Mouse (Mus musculus) ES-Bruce4 (cell line): ENCODE results near the gene Auts2. TPM values are rescaled to one million over a fixed set of nuclear protein-coding genes. Genes with fewer than 3 reads are reported as not detected.

Experiments used
- H3K27ac ChIP-seq: 2 replicates; pipeline ENCODE4 v1.5.1; 2012; ENCODE audit warnings: low read length, inconsistent platforms; ENCODE audit not compliant: insufficient read depth
- H3K27me3 ChIP-seq: 2 replicates; pipeline ENCODE4 v1.6.1; 2012; ENCODE audit warnings: mild to moderate bottlenecking, low read length, inconsistent platforms; ENCODE audit not compliant: control insufficient read depth, poor library complexity, insufficient read depth, severe bottlenecking
- H3K36me3 ChIP-seq: 2 replicates; pipeline ENCODE4 v1.6.1; 2012; ENCODE audit warnings: inconsistent platforms, mild to moderate bottlenecking, low read length, moderate library complexity; ENCODE audit not compliant: control insufficient read depth, poor library complexity, insufficient read depth, severe bottlenecking
- H3K4me1 ChIP-seq: one replicate; pipeline ENCODE4 v1.8.1; 2011; ENCODE audit warnings: low read length; ENCODE audit not compliant: control insufficient read depth, insufficient read depth
- H3K4me3 ChIP-seq: 2 replicates; pipeline ENCODE4 v1.5.1; 2011; ENCODE audit warnings: low read depth, mild to moderate bottlenecking, low read length
- H3K9ac ChIP-seq: 2 replicates; pipeline ENCODE4 v1.6.1; 2012; ENCODE audit warnings: low read depth, mild to moderate bottlenecking, inconsistent platforms; ENCODE audit not compliant: poor library complexity, severe bottlenecking
- H3K9me3 ChIP-seq: replicated peaks from 2 replicates; pipeline ENCODE4 v1.6.1; 2012; ENCODE audit warnings: mild to moderate bottlenecking, low read length, inconsistent platforms; ENCODE audit not compliant: control insufficient read depth, poor library complexity, insufficient read depth, severe bottlenecking
- CTCF ChIP-seq: IDR thresholded peaks from one replicate; pipeline ENCODE4 v1.8.1; 2011; ENCODE audit warnings: low read depth, low read length
- EP300 ChIP-seq: IDR thresholded peaks from 2 replicates; pipeline ENCODE4 v1.6.1; 2011; ENCODE audit warnings: low read depth, low read length; ENCODE audit not compliant: insufficient read depth
- POLR2A ChIP-seq: IDR thresholded peaks from one replicate; pipeline ENCODE4 v1.8.1; 2011; ENCODE audit warnings: low read length; ENCODE audit not compliant: insufficient read depth
- polyA plus RNA-seq: library from polyadenylated mRNA; stranded (reverse); fragments of >200 nt; gene quantifications from 2 replicates; pipeline ENCODE4 v1.2.4, GENCODE M21; 2011; ENCODE audit warnings: low read depth; ENCODE audit not compliant: missing spikeins, insufficient read depth, insufficient read length

Gene Auts2
- polyA plus RNA-seq, 1 experiment = 23.4 TPM

GRCm38 (mm10) chr5:131547926-131548325 lies 995.2 kb downstream of the Auts2 start:
- Histone ChIP-seq H3K4me3 (no peak overlapping the region), H3K4me1 (no peaks in the 10 kb centered on the region), H3K27ac (no peak overlapping the region), H3K27me3 (no peaks in the 10 kb centered on the region), H3K36me3 (no peaks in the 10 kb centered on the region), H3K9me3 (peaks cover 4% of the 10 kb centered on the region; the same call in 1 of the 2 replicates), H3K9ac (no peak overlapping the region)
- TF ChIP-seq POLR2A (no peak), EP300 (no peak), CTCF (no peak)

- Histone ChIP-seq H3K4me3 (no peak overlapping the region), H3K27ac (no peak overlapping the region), H3K36me3 (no peaks in the 10 kb centered on the region), H3K27me3 (no peaks in the 10 kb centered on the region), H3K9ac (no peak overlapping the region), H3K9me3 (peaks cover 4% of the 10 kb centered on the region; the same call in 1 of the 2 replicates), H3K4me1 (no peaks in the 10 kb centered on the region)
- no peak for TF ChIP-seq POLR2A
- TF ChIP-seq EP300 = no peak
- no peak for TF ChIP-seq CTCF
Observed at GRCm38 (mm10) chr5:131546414-131546813, 996.7 kb downstream of the Auts2 start.

- no peaks in the 10 kb centered on the region for H3K36me3 ChIP-seq
- no peak overlapping the region for H3K27ac ChIP-seq
- H3K4me3 ChIP-seq = no peak overlapping the region
- H3K9ac ChIP-seq = no peak overlapping the region
- peaks cover 4% of the 10 kb centered on the region; the same call in 1 of the 2 replicates for H3K9me3 ChIP-seq
- no peak for TF ChIP-seq CTCF
- no peak for TF ChIP-seq EP300
- TF ChIP-seq POLR2A = no peak
- no peaks in the 10 kb centered on the region for H3K4me1 ChIP-seq
- H3K27me3 ChIP-seq = no peaks in the 10 kb centered on the region; the same call in 1 of the 2 replicates
Observed at GRCm38 (mm10) chr5:131544381-131544780, 998.8 kb downstream of the Auts2 start.

GRCm38 (mm10) chr5:131538311-131538915 lies 1004.7 kb downstream of the Auts2 start:
- no peak for TF ChIP-seq EP300
- TF ChIP-seq POLR2A = peak; percentile 41
- TF ChIP-seq CTCF = peak; percentile 21
- Histone ChIP-seq H3K4me3 (peak overlapping the region; percentile 96), H3K4me1 (no peaks in the 10 kb centered on the region), H3K27me3 (no peaks in the 10 kb centered on the region; the same call in 1 of the 2 replicates), H3K9me3 (no peaks in the 10 kb centered on the region), H3K36me3 (no peaks in the 10 kb centered on the region), H3K9ac (peak overlapping the region; percentile 91), H3K27ac (no peak overlapping the region)

- TF ChIP-seq CTCF (no peak), POLR2A (no peak), EP300 (no peak)
- no peak overlapping the region for H3K27ac ChIP-seq
- no peaks in the 10 kb centered on the region for H3K4me1 ChIP-seq
- H3K27me3 ChIP-seq = no peaks in the 10 kb centered on the region; the same call in 1 of the 2 replicates
- H3K9me3 ChIP-seq = no peaks in the 10 kb centered on the region
- H3K36me3 ChIP-seq = no peaks in the 10 kb centered on the region
- H3K9ac ChIP-seq = peak overlapping the region; percentile 91
- peak overlapping the region; percentile 96 for H3K4me3 ChIP-seq
Observed at GRCm38 (mm10) chr5:131537831-131538310, 1005.3 kb downstream of the Auts2 start.

- H3K27ac ChIP-seq = 0 out of 2 replicates have a peak overlapping the region, but pooled peaks have one; percentile 26
- no peaks in the 10 kb centered on the region for H3K4me1 ChIP-seq
- H3K9me3 ChIP-seq = no peaks in the 10 kb centered on the region
- H3K4me3 ChIP-seq = peak overlapping the region; percentile 96
- H3K36me3 ChIP-seq = no peaks in the 10 kb centered on the region
- no peaks in the 10 kb centered on the region; the same call in 1 of the 2 replicates for H3K27me3 ChIP-seq
- no peak for TF ChIP-seq CTCF
- no peak for TF ChIP-seq EP300
- no peak for TF ChIP-seq POLR2A
- H3K9ac ChIP-seq = peak overlapping the region; percentile 91
Observed at GRCm38 (mm10) chr5:131537155-131537830, 1005.9 kb downstream of the Auts2 start.
